Mouse (Mus musculus) lung, postnatal 36 days (tissue): Measurements from ENCODE around the gene Ccna2.
"Not testable (repeated sequence)": the region's sequence is repeated elsewhere in the genome, so short reads cannot be mapped to it uniquely, and the experiment has no call there.

Source experiments
- DNase-seq: peaks from one replicate; pipeline ENCODE4 v3.0.0; 2022; ENCODE audit warnings: mixed read lengths

Ccna2 gene

DNA sequence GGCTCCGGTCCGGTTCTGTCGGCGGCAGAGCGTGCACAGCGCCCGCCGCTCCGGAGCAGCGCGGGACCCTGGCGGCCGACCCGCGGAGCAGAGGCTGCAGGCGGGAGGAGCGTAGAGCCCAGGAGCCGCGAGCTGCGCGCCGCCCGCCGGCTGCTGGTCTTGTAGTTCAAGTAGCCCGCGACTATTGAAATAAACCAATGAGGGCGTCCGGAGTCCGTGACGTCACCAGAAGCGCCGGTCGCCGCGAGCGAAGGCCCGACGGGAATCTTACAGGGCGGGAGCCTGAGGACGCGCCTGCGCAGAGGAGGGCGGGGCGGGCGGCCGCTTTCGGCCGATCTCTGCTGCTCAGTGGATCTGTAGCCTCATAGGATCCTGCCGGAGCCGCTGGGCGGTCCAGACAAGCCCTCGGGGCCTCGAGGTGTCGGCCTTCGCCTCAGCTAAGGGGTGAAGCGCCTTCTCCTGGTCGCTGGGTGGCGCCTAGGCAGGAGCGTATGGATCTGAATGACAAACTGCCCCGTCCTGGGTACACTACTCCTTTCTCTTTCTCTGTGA lies at the start of gene Ccna2:
Gene Ccna2, minus strand, starts transcription at position 324 of the 552 bp plus-strand sequence.
- peak; percentile 98 for DNase-seq

DNA sequence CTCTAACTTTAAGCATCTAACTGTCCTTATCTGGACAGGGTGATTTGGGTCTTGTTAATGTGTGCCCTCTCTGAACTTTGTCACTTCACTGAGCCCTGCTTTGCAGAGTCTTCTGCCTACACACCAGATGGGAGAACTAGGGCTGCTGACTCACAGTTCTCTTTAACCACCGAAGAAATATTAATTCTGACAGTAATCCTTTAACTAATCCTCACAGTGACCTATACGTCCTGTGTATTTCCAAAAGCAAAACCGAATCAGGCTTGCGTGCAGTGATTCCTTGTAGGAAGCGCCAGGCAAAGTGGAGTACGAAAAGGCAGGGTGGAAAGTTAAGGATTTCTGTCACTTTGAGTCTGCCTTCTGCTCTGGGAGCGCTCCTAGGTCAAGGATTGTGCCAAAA lies 46.2 kb upstream of the Ccna2 start:
- DNase-seq, result no peak

DNA sequence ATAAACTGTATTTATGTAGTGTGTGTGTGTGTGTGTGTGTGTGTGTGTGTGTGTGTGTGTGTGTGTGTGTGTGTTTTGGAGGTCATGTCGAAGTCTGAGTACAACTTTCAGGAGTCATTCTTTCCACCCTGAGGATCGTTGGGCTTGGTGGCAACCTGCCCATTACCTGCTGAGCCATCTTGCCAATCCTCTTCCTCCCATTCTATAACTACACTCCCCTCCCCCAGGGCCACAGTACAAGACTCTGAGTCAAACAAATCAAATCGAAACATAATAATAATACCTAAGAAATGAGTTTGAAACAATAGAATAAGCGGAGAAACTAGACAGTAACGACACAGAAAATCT lies 41.9 kb upstream of the Ccna2 start:
- DNase-seq, result no peak

DNA sequence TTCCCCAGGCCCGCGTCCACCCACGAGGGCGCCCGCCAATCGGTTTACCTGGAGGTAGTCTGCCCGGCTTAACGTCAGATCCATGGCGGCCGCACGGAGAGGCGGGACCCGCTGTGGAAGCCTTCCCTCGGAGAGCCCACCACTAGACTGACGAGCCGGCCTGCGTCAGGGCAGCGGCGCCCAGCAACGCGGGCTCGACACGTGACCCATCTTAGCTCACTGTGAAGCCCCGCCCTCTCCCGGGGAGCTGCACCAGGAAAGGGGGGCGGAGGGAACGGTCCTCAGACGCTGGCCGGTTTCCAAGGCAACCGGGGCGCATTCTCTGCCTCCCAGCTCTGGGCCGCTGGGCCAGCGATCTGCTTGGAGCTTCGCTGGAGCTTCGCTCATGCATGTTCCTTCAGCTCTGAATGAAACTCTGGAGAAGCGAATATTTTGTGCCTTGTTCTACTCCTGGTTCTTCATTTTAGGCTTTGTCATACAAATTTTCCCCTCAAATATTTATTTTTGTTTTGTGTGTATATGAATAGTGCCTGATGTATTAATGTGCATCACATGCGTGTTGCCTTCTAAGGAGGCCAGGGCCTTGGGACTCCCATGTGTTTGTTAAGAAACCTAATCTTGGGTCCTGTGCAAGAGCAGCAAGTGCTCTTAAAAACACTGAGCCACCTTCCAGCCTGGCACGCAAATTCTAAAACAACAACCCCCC lies 41.4 kb upstream of the Ccna2 start, which contains the start of gene Bbs7:
Gene Bbs7, minus strand, starts transcription at position 276 of the 706 bp plus-strand sequence.
- peak; percentile 95 for DNase-seq

DNA sequence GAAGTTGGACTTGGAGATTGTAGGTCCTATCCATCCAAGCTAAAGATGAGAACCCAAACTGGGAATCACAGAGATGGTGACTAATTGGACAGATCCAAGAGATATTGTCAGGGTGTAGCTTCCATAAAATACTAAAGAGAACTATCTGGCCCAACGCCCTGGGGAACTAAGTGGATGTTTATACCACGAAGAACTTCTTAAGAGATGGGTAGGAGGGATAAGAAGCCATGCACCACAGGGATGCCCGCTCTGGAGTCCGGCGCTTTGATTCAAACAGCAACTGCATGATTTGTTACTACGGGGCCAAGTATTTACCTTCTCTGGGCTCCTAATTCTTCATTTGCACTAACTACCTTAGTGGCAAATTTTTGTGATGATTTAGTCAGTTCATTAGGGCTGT lies 40.7 kb upstream of the Ccna2 start:
- DNase-seq, result peak; percentile 8

DNA sequence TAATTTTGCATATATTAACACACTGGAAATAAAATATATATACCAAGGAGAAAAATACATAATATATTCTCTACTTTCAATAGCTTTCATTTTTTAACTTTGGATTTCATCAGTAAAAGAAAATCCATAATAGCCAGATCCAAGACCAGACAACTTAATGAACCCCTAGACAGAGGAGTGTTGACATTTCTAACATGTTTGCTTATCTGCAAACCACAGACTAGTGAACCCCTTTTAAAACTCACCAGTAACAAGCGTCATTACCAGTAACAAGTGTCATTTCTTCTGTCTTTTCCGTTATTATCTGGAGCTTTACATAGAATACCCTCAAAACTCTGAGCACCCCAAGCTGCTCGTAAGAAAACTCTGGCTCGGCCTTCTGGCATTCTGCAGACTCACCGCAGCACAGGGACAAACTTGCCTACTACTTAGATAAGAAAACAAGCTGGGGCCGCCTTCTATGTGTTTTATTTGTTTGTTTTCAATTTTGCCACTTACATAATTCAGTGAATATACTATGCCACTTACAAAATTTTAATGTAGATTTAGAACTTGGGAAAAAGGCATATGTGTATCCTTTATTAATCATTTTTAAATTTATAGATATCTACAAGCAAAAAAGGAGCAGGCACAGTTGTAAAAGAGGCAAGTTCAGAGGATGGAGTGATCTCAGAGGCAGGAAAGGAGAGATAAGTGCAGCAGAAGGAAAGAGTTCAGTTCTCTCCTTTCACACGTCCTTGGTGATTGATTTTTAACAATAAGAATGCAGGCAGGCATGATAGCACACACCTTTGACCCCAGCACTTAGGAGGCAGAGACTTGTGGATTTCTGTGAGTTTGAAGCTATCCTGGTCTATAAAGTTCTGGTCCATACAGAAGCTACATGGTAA lies 34.2 kb upstream of the Ccna2 start:
- DNase-seq, result no peak

DNA sequence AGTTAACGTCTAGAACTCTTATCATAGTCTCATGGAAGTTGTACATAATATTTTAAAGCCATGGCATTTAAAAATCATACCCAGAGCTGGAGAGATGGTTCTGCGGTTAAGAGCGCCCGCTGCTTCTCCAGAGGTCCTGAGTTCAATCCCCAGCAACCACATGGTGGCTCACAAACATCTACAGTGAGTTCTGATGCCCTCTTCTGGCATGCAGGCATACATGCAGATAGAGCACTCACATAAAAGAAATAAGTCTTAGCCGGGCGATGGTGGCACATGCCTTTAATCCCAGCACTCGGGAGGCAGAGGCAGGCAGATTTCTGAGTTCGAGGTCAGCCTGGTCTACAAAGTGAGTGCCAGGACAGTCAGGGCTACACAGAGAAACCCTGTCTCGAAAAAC lies 27.8 kb upstream of the Ccna2 start:
- not testable (repeated sequence) for DNase-seq

DNA sequence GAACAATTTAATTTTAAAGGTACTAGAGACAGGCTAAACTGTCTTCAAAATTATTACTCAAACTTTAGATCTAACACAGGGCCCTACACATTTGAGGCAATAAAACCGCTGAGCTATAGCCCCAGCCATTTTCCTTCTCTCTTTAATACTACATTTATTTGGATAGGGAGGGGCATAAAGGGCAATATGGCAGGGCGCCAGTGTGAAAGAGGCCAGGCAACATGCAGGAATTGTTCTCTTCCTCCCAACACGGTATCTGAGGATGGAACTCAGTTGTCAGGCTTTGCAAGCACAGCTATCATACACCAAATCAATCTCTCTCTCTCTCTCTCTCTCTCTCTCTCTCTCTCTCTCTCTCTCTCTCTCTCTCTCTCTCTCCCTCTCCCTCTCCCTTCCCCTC lies 26.9 kb upstream of the Ccna2 start:
- no peak for DNase-seq

DNA sequence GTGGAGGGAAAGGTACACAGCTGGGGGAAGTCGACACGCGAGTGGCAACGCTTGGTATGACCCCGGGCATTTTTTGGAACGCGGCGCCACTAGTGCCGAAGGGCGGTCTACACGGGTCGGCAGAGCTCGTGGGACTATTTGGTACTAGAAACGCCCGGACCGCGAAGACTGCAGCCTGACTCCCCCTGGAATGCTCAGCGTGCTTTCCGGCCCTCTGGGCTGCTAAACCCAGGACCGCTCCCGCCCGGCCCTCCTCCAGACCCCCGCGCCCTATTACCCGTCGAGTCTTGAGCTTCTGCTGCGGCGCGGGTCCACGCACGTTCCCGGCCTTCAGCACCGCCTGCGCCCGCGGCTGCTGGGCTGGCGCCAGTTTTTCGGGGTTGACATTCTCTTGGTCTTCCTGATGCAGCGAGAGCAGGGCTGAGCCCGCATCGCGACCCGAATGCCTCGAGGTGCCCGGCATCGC lies 556 bp downstream of the Ccna2 start:
- peak; percentile 2 for DNase-seq

DNA sequence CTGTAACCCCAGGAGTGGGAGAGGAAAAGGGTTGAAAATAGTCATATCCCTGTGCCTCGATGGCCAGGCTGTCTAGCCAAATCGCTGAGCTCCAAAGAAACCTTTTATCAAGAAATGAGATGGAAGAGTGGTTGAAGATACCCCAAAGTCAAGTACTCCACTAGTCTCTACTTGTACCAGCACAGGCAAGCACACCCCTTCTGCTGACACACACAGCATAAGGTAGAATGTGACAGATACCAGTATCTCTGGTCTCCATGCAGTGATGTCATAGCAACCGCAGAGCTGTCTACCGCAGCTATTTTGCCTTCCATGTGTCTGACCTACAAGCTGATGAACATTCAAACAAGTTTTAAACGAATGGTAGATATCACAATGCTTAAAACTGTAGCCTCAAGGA lies 2.1 kb downstream of the Ccna2 start:
- no peak for DNase-seq

DNA sequence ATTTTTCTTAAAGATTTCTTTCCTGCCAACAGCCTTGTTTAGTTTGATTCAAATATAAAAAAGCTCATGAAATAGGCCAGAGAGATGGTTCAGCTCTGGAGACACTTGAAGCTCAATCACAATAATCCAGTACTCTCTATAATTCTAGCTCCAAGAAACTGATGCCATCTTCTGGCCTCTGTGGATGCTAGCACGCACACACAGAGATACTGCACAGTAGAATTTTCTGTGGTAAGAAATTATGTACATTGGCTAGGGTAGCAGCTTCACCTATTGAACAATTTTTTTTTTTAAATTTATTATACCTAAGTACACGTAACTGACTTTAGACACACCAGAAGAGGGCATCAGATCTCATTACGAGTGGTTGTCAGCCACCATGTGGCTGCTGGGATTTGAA lies 8.3 kb downstream of the Ccna2 start:
- no peak for DNase-seq

DNA sequence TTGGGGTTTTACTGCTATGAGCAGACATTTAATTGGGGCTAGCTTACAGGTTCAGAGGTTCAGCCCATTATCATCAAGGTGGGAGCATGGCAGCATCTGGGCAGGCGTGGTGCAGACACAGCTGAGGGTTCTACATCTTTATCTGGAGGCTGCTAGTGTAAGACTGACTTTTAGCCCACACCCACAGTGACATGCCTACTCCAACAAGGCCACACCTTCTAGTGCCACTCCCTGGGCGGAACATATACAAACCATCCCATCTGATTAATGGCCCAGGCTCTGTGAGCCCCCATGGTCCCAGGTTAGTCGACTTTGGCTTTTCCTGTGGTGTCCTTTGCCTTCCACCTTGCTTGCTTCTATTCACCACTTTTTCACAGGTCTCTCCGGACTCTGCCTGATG lies 12.3 kb downstream of the Ccna2 start:
- DNase-seq, result no peak

DNA sequence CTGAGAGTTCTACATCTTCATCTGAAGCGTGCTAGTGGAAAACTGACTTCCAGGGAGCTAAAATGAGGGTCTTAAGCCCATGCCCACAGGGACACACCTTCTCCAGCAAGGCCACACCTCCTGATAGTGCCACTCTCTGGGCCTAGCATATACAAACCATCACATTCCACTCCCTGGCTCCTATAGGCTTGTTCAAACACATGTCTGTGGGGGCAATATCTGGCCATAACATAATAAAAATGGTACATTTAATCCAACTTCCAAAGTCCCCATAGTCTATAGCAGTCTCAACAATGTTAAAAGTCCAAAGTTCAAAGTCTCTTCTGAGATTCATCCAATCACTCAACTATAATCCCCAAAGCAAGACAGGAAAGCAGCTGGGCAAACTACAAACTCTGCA lies 14.3 kb downstream of the Ccna2 start:
- DNase-seq, result no peak

DNA sequence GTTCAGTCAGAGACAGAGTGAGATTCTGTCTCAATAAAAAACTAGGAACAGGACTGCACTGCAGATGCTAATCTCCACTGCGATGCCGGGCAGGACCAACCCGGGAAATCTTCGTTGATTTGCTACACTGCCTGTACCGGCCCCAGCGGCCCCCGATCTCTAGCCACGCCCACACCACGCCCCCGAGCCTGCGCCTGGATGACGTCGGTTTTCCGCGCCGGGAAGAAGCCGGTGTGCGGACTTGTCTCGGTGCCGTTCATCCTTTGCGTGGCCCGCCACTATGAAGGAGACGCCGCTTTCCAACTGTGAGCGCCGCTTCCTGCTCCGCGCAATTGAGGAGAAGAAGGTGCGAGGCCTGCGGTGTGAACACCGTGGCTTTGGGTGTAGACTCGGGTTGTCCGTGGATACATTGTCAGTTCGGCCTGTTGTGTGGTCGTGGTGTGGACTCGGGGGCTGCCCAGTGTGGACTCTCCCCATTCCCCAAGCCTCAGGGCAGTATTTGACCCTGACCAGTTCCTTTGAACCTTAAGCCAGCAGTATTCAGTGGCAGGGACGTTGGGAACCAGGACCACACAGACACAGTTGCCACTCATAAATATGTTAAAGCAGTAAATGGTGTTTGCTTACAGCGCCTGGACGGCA lies 19.4 kb downstream of the Ccna2 start, which contains the start of gene Exosc9:
Gene Exosc9, plus strand, starts transcription at position 201 of the 642 bp plus-strand sequence.
- peak; percentile 94 for DNase-seq

DNA sequence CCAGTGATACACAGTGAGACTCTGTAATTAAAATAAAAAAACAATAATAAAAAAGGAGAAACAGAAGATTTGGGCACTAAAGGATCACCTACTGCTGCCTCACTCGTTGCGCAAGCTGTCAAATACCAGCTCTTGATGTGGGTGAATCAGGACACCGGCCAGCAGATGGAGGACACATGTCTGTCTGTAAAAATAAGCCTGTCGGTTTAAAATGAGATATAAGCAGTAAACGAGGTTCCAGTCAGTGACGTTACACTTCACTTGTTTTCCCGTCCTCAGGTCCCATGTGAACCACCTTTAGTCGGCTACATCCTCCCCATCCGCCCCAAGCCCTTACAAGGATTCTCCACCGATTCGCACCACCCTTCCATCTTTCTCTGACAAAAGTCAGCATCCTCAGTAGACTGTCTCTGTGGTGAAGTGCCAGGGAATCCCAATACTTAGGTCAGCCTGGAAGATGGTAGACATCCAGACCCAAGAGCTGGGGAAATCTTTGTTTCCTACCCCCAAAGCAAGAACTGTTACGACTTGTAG lies 20.0 kb downstream of the Ccna2 start:
- DNase-seq, result no peak

DNA sequence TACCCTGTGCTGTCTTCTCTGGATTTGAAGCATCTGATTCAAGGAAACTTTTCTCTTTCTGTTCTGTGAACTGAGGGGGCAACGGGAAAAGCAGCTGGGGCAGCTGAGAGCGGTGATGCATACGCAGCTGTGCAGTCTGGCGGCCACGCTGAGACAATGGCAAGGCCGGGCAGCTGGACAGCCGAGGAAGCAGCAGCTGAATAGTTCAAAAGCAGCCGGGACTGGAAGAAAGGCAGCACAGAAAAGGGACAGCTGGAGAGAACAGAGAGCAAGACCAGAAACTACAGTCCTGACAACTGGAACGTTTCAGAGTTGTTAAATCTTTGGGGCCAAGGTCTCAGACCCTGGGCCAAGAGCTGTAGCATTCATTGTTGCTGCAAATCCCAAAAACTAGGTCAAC lies 20.6 kb downstream of the Ccna2 start:
- peak; percentile 50 for DNase-seq

DNA sequence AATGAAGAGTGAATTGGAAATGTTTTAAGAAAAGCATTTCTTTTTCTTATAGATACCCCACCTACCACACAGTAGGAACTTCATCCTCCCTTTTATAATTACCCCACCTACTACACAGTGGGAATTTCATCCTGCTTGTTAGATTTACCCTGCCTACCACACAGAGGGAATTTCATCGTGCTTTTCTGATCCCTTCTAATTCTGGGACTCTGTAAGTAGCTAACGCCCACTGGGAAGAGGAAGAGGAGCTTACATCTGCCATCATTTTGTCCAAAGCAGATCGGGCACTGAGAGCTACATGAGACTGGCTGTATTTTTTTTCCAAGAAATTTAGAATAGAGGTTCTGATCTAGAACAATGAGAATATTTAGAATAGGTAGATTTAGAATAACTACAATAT lies 27.0 kb downstream of the Ccna2 start:
- DNase-seq, result no peak

DNA sequence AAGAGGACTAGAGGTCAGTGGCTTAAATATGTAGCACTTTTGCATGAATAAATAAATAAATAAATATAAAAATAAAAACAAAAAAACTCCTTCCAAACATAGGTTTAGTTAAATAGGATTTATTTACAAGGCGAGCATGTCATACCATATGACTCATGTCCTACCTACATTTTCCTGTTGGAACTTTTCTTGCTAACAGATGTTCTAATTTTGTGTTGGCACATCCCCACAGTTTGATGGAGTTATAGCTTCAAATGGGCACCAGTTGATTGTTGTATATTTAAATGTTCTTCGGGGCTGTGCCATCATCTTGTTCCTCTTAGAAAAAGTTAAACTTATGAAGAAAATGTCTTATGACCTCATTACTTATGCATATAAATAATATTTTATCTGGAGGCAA lies 30.6 kb downstream of the Ccna2 start:
- no peak for DNase-seq

DNA sequence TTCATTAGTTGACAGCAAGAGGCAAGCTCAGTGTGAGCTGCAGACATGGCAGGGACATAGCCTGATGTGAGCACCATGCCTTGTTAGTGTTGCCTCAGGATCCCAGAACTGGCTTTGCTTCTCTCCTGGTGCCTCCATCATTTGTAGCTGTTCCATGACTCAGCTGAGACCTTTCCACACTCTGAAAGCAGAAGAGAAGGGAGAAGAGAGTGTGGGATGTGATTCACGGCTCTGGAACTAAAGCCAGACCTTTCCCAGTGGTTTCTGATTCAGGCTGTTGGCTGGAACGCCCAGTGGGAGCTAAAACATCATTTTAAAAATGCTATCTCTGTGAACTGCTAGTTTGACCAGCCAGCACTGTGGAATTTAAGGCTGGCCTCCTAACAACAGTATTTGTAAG lies 31.2 kb downstream of the Ccna2 start:
- DNase-seq, result no peak

DNA sequence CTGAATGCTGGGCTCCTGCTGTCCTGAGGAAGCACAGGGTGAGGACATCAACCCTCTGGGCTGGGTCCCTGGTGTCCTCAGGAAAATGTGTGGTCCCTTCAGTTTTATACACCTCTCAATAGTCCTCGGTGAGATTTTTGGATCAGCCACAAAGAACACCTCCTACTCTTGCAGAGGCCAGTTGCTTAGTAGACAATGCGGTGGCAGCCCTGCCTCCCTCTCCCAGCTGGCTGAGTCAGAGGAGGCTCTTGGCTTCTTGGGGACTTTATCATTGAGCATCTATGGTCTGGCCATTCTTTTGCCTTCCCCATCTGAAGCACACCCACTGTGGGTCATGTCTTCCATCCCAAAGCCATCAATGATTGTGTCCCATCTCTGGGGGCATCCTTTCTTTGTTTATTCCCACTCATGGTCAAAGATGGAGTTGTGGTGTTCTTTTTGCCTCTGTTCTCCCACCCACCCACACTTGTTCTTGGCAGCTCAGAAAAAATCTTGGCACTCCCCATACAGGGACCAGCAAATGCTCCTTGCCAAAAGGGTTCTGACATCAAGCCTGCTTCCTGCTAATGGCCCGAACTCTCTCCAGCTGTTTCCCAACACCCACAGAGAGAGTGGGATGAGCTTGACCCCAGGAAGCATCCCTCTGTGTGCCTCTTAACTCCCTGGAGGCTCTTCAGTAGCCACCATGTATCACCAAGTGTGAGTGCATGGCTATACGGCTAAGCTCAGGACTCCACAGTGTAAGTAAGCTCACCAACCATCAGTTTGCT lies 34.1 kb downstream of the Ccna2 start:
- no peak for DNase-seq

DNA sequence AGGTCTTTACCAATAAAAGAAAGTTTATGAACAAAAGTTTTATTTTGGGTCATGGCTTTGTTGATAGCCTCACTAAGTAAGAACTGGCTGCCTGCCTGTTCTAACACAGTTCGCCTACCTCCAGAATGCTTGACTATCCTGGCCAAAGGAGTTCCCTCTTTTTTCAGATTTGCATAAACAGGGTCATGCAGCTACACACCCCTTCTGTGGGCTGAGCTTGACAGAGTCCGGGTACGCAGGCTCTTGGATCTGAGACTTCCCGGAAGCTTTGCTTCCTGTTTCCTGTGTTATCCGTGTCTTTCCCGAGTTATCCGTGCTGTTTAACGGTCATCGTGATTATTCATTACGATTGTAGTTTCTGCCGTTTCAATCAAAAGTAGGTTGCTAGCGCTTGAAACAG lies 35.9 kb downstream of the Ccna2 start:
- no peak for DNase-seq

DNA sequence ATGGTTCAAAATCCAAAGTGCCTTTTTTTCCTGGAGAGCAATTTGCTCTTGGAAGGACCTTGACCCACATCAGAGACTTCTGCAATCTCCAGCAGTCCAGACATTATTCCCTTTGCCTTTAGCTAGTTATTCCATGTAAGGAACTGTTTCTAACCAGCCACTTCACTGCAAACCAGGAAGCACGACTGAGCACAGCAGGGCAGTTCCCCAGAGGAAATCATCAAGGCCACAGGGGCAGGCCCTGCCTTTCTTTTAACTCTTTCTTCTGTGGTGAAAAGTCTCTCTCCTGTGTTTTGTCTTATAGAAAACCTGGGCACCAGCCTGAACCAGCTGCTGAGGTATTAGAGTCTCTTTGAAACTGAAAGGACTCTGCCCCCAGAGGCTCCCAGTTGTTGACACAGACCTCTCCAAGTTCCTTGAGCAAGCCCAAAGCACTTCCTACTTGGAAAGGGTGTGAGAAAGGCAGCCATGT lies 38.7 kb downstream of the Ccna2 start:
- DNase-seq, result no peak
